Mouse (Mus musculus): ENCODE measurements around the gene Ptma. TPM values are rescaled to one million over a fixed set of nuclear protein-coding genes. Genes with fewer than 3 reads are reported as not detected.

Ptma gene
- polyA plus RNA-seq, 1 experiment: 593 TPM

DNA sequence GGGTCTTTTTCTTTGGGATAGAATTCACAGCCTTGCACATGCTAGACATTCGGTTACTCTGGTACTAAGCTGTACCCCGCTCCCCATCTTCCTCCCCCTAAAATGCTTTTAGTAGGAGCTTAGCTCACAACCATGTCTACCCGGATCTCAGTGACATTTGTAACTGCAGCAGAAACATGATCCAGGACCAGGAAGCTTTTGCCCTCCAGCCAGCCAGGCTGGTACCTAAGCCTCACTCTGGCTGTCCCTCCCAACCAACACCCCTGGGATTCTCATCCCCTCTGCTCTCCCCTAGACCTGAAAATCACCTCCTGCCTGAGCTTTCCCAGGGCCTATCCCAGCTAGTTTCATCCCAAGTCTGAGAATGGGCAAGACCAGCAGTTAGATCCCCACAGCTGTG is 32.7 kb upstream of the Ptma start:
- no peak overlapping the region for H3K4me3 ChIP-seq
- TF ChIP-seq REST (IDR thresholded peaks at IDR 0.05; ENCODE audit: insufficient read depth, insufficient read length) (no peak), CEBPB (IDR thresholded peaks at IDR 0.05; ENCODE audit: insufficient read depth, poor library complexity, severe bottlenecking) (no peak), POLR2AphosphoS2 (IDR thresholded peaks at IDR 0.05; ENCODE audit: insufficient read length, low read depth) (no peak)
- H3K27me3 ChIP-seq (ENCODE audit: control insufficient read depth, insufficient read depth, insufficient read length): no peaks in the 10 kb centered on the region
- no peak overlapping the region for H3K4me2 ChIP-seq (ENCODE audit: low read depth)
- H3ac ChIP-seq (ENCODE audit: control insufficient read depth, insufficient read length): no peak overlapping the region
- H3K36me3 ChIP-seq (ENCODE audit: control insufficient read depth, insufficient read depth): no peaks in the 10 kb centered on the region
- no peaks in the 10 kb centered on the region for H3K79me2 ChIP-seq (ENCODE audit: control insufficient read depth, insufficient read depth)

DNA sequence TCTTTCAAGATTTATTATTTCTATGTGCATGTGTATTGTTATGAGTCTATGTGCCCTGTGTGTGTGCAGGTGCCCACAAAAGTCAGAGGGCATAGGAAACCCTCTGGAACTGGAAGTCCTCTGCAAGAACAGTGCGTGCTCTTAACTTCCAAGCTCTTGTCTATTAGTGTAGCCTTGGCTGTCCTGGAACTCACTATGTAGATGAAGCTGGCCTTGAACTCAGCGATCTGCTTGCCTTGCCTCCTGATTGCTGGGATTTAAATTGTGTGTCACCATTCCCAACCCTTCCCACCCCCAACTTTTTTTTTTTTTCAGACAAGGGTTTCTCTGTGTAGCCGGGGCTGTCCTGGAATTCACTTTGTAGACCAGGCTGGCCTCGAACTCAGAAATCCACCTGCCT is 30.2 kb upstream of the Ptma start:
- Histone ChIP-seq H3K36me3 (ENCODE audit: control insufficient read depth, insufficient read depth) (no peaks in the 10 kb centered on the region), H3ac (ENCODE audit: control insufficient read depth, insufficient read length) (no peak overlapping the region), H3K4me3 (no peak overlapping the region), H3K79me2 (ENCODE audit: control insufficient read depth, insufficient read depth) (no peaks in the 10 kb centered on the region), H3K4me2 (ENCODE audit: low read depth) (no peak overlapping the region), H3K27me3 (ENCODE audit: control insufficient read depth, insufficient read depth, insufficient read length) (no peaks in the 10 kb centered on the region)
- TF ChIP-seq SRF (IDR thresholded peaks at IDR 0.05; ENCODE audit: control insufficient read depth, insufficient read length, low read depth): no peak
- no peak for TF ChIP-seq USF1 (IDR thresholded peaks at IDR 0.05; ENCODE audit: low read depth)
- no peak for TF ChIP-seq E2F4 (IDR thresholded peaks at IDR 0.05; ENCODE audit: insufficient read depth)
- TF ChIP-seq CEBPB (IDR thresholded peaks at IDR 0.05; ENCODE audit: insufficient read depth, poor library complexity, severe bottlenecking): no peak
- TF ChIP-seq POLR2AphosphoS2 (IDR thresholded peaks at IDR 0.05; ENCODE audit: insufficient read length, low read depth): no peak
- no peak for TF ChIP-seq TCF3 (IDR thresholded peaks at IDR 0.05; ENCODE audit: insufficient read length, low read depth)
- no peak for TF ChIP-seq MAX (IDR thresholded peaks at IDR 0.05; ENCODE audit: low read depth)
- TF ChIP-seq POLR2A (IDR thresholded peaks at IDR 0.05; ENCODE audit: insufficient read length, low read depth): no peak
- TF ChIP-seq TCF12 (IDR thresholded peaks at IDR 0.05; ENCODE audit: insufficient read depth, poor library complexity, severe bottlenecking): no peak
- TF ChIP-seq MYOD1 (IDR thresholded peaks at IDR 0.05; ENCODE audit: control insufficient read depth in 1 of 3, insufficient read length in 2 of 3, low read depth in 2 of 3): no peak
- no peak for TF ChIP-seq MYOG (IDR thresholded peaks at IDR 0.05; ENCODE audit: control insufficient read depth in 1 of 3, insufficient read depth in 1 of 3, insufficient read length in 2 of 3, low read depth in 2 of 3)
- TF ChIP-seq REST (IDR thresholded peaks at IDR 0.05; ENCODE audit: insufficient read depth, insufficient read length): no peak

DNA sequence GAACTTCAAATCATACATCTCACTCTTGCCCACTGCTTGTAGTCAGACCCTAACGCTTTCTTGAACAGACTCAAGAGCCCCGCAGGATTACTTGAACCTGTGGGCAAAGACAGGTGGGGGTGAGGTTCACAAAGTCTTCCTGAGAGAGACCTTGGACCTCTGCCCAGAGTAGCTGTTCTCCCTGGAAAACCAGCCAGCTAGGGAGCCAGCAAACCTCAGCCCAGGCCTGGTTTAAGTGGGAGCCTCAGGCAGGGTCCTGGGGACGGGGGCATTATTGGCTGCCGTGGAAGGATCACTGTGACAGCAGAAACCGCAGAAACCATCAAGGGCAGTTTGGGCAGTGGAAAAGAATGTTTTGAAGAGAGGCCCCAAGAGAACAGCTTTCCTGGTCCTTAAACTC is 29.2 kb upstream of the Ptma start:
- no peak overlapping the region for H3ac ChIP-seq (ENCODE audit: control insufficient read depth, insufficient read length)
- TF ChIP-seq MYOG (IDR thresholded peaks at IDR 0.05; ENCODE audit: control insufficient read depth in 1 of 3, insufficient read depth in 1 of 3, insufficient read length in 2 of 3, low read depth in 2 of 3) (no peak), MYOD1 (IDR thresholded peaks at IDR 0.05; ENCODE audit: control insufficient read depth in 1 of 3, insufficient read length in 2 of 3, low read depth in 2 of 3) (no peak), SRF (IDR thresholded peaks at IDR 0.05; ENCODE audit: control insufficient read depth, insufficient read length, low read depth) (no peak), CEBPB (IDR thresholded peaks at IDR 0.05; ENCODE audit: insufficient read depth, poor library complexity, severe bottlenecking) (no peak), TCF12 (IDR thresholded peaks at IDR 0.05; ENCODE audit: insufficient read depth, poor library complexity, severe bottlenecking) (no peak), TCF3 (IDR thresholded peaks at IDR 0.05; ENCODE audit: insufficient read length, low read depth) (no peak)
- H3K27me3 ChIP-seq (ENCODE audit: control insufficient read depth, insufficient read depth, insufficient read length): no peaks in the 10 kb centered on the region
- no peak overlapping the region for H3K4me2 ChIP-seq (ENCODE audit: low read depth)
- H3K36me3 ChIP-seq (ENCODE audit: control insufficient read depth, insufficient read depth): no peaks in the 10 kb centered on the region
- no peak overlapping the region for H3K4me3 ChIP-seq
- H3K79me2 ChIP-seq (ENCODE audit: control insufficient read depth, insufficient read depth): no peaks in the 10 kb centered on the region

DNA sequence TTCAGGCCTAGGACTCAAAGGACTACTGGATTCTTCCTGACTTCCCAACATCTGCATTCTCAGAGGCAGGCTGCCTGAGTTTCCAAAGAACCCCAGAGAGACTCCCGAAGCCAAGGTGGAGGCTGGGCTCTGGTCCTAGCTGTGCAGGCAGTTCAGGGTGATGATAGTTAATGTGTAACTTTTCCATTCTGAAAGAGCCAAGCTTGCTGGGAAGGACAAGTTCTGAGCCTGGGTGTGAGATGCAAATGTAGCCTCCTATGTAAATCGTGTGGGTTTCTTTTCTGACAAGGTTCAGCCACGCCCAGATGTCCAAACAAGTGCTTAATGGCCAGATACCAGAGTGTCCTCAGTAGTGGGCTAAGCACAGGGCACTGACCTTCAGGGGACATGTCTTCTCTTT is 28.5 kb upstream of the Ptma start:
- no peak overlapping the region for H3K4me2 ChIP-seq (ENCODE audit: low read depth)
- H3ac ChIP-seq (ENCODE audit: control insufficient read depth, insufficient read length): no peak overlapping the region
- no peak overlapping the region for H3K4me3 ChIP-seq
- H3K79me2 ChIP-seq (ENCODE audit: control insufficient read depth, insufficient read depth): no peaks in the 10 kb centered on the region
- no peaks in the 10 kb centered on the region for H3K27me3 ChIP-seq (ENCODE audit: control insufficient read depth, insufficient read depth, insufficient read length)
- H3K36me3 ChIP-seq (ENCODE audit: control insufficient read depth, insufficient read depth): no peaks in the 10 kb centered on the region
- TF ChIP-seq E2F4 (IDR thresholded peaks at IDR 0.05; ENCODE audit: insufficient read depth) (no peak), TCF3 (IDR thresholded peaks at IDR 0.05; ENCODE audit: insufficient read length, low read depth) (no peak), MYOD1 (IDR thresholded peaks at IDR 0.05; ENCODE audit: control insufficient read depth in 1 of 3, insufficient read length in 2 of 3, low read depth in 2 of 3) (no peak), USF1 (IDR thresholded peaks at IDR 0.05; ENCODE audit: low read depth) (no peak)

DNA sequence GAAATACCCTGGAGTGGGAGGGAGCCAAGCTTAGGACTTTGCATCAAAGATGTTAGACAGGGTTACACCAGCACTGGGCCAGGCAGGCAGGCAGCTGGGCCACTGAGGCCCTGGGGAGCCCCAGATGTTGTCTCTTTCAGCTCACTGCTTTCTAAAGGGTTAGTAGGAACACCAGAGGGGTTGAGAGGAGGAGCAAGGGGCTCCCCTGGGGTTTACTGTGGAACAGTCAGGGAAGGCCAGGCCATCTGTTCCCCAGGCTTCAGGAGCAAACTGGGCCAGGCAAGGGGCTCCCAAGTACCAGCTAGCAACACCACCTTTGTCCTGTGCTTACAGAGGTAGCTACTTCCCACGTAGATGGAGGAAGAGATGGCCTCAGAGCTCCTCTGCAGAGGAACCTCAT is 27.9 kb upstream of the Ptma start:
- Histone ChIP-seq H3K4me3 (no peak overlapping the region), H3K4me2 (ENCODE audit: low read depth) (no peak overlapping the region), H3K36me3 (ENCODE audit: control insufficient read depth, insufficient read depth) (no peaks in the 10 kb centered on the region), H3K79me2 (ENCODE audit: control insufficient read depth, insufficient read depth) (no peaks in the 10 kb centered on the region), H3ac (ENCODE audit: control insufficient read depth, insufficient read length) (no peak overlapping the region), H3K27me3 (ENCODE audit: control insufficient read depth, insufficient read depth, insufficient read length) (no peaks in the 10 kb centered on the region)
- no peak for TF ChIP-seq TCF3 (IDR thresholded peaks at IDR 0.05; ENCODE audit: insufficient read length, low read depth)
- no peak for TF ChIP-seq TCF12 (IDR thresholded peaks at IDR 0.05; ENCODE audit: insufficient read depth, poor library complexity, severe bottlenecking)
- TF ChIP-seq SRF (IDR thresholded peaks at IDR 0.05; ENCODE audit: control insufficient read depth, insufficient read length, low read depth): no peak
- TF ChIP-seq REST (IDR thresholded peaks at IDR 0.05; ENCODE audit: insufficient read depth, insufficient read length): no peak
- TF ChIP-seq MYOG (IDR thresholded peaks at IDR 0.05; ENCODE audit: control insufficient read depth in 1 of 3, insufficient read depth in 1 of 3, insufficient read length in 2 of 3, low read depth in 2 of 3): no peak

DNA sequence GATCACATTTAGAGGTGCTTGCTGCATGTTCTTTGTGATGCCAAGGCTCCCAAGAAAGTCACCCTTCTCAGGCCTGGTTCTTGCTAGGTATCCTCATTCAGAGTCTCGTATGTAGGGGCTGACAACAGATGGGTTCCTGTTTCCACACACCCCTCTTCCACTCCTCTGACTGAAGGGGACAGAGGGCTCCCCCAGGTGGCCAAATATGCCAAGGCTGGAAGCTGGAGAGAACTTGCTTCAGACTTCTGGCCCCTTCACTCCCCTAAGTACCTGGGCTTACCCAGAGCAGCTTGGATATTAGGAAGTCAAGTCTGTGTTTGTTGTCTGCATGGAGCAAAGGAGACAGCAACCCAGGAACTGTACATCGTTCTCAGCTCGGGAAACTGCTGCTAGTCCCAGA is 26.6 kb upstream of the Ptma start:
- Histone ChIP-seq H3K79me2 (ENCODE audit: control insufficient read depth, insufficient read depth) (no peaks in the 10 kb centered on the region), H3ac (ENCODE audit: control insufficient read depth, insufficient read length) (no peak overlapping the region), H3K36me3 (ENCODE audit: control insufficient read depth, insufficient read depth) (no peaks in the 10 kb centered on the region), H3K4me2 (ENCODE audit: low read depth) (no peak overlapping the region), H3K27me3 (ENCODE audit: control insufficient read depth, insufficient read depth, insufficient read length) (no peaks in the 10 kb centered on the region), H3K4me3 (no peak overlapping the region)
- TF ChIP-seq REST (IDR thresholded peaks at IDR 0.05; ENCODE audit: insufficient read depth, insufficient read length): no peak
